Mouse (Mus musculus) kidney, postnatal 4 days (tissue): ENCODE data around the gene Cyp4f39.
"Not testable (repeated sequence)": the region's sequence is repeated elsewhere in the genome, so short reads cannot be mapped to it uniquely, and the experiment has no call there.

Source experiments
- DNase-seq, 2 experiments: peaks; one replicate each; pipeline ENCODE4 v3.0.0; 2021; ENCODE audit warnings: mixed read lengths in 2 of 2

Gene Cyp4f39

GRCm38 (mm10) chr17:32474954-32475560 lies 22.5 kb downstream of the Cyp4f39 start:
- no peak for DNase-seq

- no peak for DNase-seq
Observed at GRCm38 (mm10) chr17:32477204-32477603, 24.7 kb downstream of the Cyp4f39 start.

GRCm38 (mm10) chr17:32478727-32479126 lies 26.2 kb downstream of the Cyp4f39 start:
- DNase-seq = no peak

GRCm38 (mm10) chr17:32479554-32480506 lies 27.3 kb downstream of the Cyp4f39 start:
- peak; percentile 26 to 62 for DNase-seq

GRCm38 (mm10) chr17:32481766-32482165 lies 29.2 kb downstream of the Cyp4f39 start:
- DNase-seq = no peak

GRCm38 (mm10) chr17:32483200-32483599 lies 30.7 kb downstream of the Cyp4f39 start:
- peak; percentile 86 to 92 for DNase-seq

DNA sequence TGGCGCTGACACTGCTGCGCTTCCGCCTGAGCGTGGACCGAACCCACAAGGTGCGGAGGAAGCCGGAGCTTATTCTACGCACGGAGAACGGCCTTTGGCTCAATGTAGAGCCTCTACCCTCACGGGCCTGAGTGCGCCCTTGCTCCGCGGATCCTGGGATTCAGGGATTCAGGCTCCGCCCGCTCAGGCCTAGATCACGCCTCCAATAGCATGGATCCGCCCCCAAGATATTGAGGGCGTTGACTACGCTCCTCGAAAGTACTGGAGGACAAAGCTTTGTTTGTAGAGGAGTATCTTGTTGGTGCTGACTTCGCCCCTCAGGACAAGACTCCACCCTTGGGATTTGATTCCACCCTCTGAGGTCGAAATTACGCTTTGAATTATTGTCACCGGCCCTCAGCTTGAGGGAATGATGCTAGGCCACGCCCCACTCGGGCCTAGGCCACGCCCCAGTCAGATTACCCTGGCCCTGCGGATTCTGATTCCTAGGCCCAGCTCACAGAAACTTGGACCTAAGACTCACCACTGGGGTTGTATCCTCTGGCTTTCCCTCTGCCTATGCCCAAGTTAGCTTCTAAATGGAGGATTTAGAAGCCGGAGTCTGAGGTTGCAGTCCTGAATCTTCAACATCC lies 39.9 kb downstream of the Cyp4f39 start:
- DNase-seq = peak; percentile 61 to 71

DNA sequence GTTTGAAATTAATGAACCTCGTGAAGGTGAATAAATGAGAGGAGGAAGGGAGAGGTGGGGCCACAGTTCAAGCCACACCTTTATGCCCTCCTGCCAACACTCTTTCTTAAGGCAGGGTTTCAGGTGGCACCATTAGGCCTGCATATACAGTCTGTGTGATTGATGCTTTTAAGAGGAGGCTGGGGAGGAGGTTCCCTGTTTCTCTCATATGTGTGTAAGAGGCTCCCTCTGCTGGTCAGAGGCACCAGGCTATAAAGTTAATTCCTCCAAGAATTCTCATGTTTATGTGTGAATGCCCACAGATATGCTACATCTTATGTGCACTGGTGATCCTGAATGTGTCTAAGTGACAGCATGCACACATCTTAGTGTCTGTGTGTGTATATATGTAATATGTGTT lies 42.1 kb downstream of the Cyp4f39 start:
- DNase-seq = peak; percentile 78 to 82

DNA sequence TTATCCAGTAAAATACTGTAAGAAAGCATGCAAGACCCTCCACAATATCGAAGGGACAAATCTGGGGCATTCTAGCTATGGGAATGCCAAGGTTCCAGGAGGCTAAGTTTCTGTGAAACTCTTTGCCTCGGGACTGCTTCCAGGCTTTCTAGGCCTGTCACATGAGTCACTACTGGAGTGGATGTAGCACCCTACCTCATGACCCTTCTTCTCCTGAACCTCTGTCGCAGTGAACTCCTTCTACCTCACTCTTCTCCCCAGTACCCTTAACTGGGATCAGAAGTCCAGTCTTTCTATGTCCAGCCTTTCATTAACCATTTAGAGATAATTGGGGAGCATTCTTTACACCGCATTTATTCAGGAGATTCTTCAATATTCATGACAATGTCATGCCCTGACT lies 48.0 kb downstream of the Cyp4f39 start:
- DNase-seq = not testable (repeated sequence)

DNA sequence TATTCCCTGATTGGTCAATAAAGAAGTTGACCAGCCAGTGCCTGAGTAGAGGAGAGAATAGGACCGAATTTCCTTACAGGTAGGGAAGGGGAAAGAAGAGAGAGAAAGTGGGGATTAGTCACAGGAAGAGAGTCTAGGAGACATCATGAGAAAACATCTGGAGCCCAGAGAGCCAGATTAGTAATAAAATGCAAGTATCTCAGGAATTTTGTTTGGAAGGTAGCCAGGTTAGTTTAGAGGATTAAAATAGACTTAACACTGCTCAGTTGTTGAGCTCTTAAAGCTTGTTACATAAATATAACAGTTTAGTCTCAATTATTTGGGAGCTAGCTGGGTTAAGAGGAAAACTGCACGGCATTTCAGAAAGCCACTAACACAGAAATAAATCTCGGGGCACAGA lies 48.5 kb downstream of the Cyp4f39 start:
- DNase-seq = no peak

GRCm38 (mm10) chr17:32503111-32503510 lies 50.6 kb downstream of the Cyp4f39 start:
- no peak for DNase-seq

DNA sequence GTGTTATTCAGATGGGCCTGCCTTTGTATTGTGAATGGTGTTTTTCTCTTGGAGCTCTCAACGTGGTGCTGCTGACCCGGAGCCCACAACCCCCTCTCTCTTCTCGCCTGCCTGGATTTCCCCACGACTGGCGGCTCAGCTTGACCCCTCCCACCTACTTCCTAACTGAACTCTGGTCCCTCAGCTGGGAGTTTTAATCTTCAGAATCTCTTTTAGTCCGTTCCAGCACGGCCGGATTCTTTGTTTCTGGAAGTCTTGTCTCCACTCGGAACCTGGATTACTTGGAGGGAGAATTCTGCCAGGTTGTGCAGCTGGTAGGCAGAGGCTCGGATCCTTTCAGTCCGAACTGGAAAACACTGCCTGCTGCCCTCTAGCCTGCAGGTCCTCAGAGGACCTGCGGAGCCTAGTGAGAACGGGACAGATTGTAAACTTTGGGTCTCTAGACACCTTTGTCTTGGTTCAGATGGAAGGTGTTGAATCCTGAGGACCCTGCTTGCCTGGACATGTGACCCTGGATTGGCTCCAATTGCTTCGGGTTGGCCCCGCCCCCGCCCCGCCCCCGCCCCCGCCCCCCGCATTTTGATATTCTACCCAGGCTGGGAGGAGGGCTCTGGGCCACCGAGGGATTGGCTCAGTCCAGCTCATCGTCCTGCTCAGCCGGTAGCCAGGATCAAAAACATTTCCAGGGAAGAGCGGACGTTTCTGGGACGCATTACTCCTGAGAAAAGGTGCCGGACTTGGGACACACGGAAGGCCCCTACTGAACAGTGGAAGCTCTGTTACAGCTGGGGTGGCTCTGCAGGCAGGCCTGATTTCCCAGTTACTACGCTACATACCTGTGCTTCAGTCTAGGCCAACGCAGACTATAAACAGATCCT lies 53.6 kb downstream of the Cyp4f39 start, which contains the start of gene Cyp4f17:
TSS of gene Cyp4f17 (plus strand) at position 200 of the 878 bp plus-strand sequence.
- peak; percentile 66 to 79 for DNase-seq

- DNase-seq = peak; percentile 27 to 43
Observed at GRCm38 (mm10) chr17:32506729-32507245, 54.3 kb downstream of the Cyp4f39 start.

GRCm38 (mm10) chr17:32516126-32516525 lies 63.6 kb downstream of the Cyp4f39 start:
- DNase-seq = no peak

DNA sequence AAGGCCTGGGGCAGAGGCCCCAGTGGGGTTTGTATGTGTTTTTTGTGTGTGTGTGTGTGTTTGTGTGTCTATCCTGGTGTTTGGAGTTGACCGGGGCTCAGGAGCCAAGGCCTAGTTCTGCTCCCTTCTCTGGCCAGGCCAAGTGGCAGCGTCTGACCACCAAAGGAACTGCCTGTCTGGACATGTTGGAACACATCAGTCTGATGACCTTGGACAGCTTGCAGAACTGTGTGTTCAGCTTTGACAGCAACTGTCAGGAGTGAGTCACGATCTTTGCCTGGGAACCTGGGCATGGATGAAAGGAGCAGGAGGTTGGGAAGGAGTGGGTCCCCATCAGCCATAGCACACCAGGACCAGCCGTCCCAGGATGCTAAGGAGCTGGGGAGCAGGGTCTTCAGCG lies 69.5 kb downstream of the Cyp4f39 start:
- DNase-seq = no peak

GRCm38 (mm10) chr17:32522386-32522785 lies 69.9 kb downstream of the Cyp4f39 start:
- DNase-seq = no peak

- no peak for DNase-seq
Observed at GRCm38 (mm10) chr17:32522816-32523215, 70.3 kb downstream of the Cyp4f39 start.

- no peak for DNase-seq
Observed at GRCm38 (mm10) chr17:32523895-32524294, 71.4 kb downstream of the Cyp4f39 start.

DNA sequence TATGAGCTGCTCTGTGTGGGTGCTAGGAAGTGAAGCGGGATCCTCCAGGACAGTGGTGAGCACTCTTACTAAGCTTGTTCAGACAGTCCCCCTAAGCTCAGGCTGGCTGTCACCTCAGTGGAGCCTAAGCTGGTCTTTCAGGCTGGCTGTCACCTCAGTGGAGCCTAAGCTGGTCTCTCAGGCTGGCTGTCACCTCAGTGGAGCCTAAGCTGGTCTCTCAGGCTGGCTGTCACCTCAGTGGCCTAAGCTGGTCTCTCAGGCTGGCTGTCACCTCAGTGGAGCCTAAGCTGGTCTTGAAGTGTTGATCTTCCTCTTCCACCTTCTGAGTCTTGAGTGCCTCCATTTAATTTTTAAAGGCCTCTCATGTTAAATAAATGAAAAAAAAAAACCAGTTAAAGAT lies 73.8 kb downstream of the Cyp4f39 start:
- peak in 1 of 2 experiments; percentile 3 for DNase-seq

DNA sequence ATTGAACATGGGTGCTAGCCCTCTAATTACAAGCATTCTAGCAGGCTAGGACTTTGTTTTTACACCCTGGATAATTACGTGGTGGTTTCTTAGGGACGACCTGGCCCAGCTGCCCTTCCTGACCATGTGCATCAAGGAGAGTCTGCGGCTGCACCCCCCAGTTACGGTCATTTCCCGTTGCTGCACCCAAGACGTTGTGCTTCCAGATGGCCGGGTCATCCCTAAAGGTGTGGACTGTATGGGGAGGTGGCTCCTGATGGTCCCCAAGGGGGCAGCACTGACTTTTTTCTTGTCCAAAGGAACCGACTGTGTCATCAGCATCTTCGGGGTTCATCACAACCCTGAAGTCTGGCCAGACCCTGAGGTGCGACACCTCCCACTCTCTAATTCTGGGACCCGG lies 75.2 kb downstream of the Cyp4f39 start:
- peak in 1 of 2 experiments; percentile 2 for DNase-seq

DNA sequence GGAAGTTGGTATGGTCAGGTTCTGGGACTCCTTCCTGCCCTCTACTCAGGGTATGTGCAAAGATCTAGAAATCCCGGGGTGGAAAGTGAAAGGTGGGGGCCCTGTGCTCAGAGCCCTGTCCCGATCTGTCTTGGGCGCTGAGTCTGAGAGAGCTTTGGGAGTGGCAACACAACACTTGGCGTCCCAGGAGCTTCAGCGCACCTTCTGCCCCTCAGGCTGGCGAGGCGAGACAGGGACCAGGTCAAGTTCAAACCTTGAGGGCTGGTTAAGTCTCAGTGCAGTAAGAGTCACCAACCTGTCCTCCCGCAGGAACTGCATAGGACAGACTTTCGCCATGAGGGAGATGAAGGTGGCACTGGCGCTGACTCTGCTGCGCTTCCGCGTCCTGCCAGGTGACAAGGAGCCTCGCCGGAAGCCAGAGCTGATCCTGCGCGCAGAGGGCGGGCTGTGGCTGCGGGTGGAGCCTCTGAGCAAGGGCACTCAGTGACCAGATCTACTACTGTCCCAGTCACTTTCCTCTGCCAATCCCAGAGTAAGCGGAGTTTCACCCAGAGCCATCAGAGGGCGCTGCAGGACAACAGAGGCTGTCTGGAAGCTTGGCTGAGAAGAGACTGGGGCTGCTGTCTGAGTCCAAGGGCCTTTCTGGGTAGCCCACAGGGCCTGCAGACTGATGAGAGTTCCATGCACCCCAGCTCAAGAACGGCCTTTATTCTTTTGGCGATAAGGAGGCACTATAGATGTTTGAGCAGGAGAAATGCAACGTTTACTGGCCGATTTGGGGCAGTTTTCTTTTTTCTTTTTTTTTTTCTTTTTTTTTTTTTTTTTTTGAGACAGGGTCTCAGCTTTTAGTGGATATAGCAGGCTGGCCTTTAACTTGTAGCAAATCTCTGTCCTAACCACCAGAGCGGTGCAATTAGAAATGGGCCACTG lies 76.2 kb downstream of the Cyp4f39 start:
- DNase-seq = peak; percentile 91 to 93
